Mouse (Mus musculus): ENCODE measurements around the gene Mrtfb.
"Not testable (repeated sequence)": the region's sequence is repeated elsewhere in the genome, so short reads cannot be mapped to it uniquely, and the experiment has no call there.

Gene Mrtfb

GRCm38 (mm10) chr16:13276709-13277399 lies 20.6 kb downstream of the Mrtfb start:
- no peak for DNase-seq (ENCODE audit: low spot score)

GRCm38 (mm10) chr16:13286425-13286824 lies 30.1 kb downstream of the Mrtfb start:
- DNase-seq (ENCODE audit: low spot score): not testable (repeated sequence)

- no peak for DNase-seq (ENCODE audit: low spot score)
These were observed 41.6 kb downstream of the Mrtfb start for GRCm38 (mm10) chr16:13297860-13298259.

- no peak for DNase-seq (ENCODE audit: low spot score)
These were observed 42.7 kb downstream of the Mrtfb start for GRCm38 (mm10) chr16:13298991-13299390.

- DNase-seq (ENCODE audit: low spot score): peak; percentile 3
These were observed 49.9 kb downstream of the Mrtfb start for GRCm38 (mm10) chr16:13306065-13306695.

GRCm38 (mm10) chr16:13310096-13310683 lies 53.9 kb downstream of the Mrtfb start:
- DNase-seq (ENCODE audit: low spot score): no peak

GRCm38 (mm10) chr16:13311374-13311773 lies 55.1 kb downstream of the Mrtfb start:
- DNase-seq (ENCODE audit: low spot score): no peak

GRCm38 (mm10) chr16:13313096-13313719 lies 56.9 kb downstream of the Mrtfb start:
- DNase-seq (ENCODE audit: low spot score): no peak

- no peak for DNase-seq (ENCODE audit: low spot score)
These were observed 67.5 kb downstream of the Mrtfb start for GRCm38 (mm10) chr16:13323751-13324150.

GRCm38 (mm10) chr16:13326622-13327021 lies 70.3 kb downstream of the Mrtfb start:
- DNase-seq (ENCODE audit: low spot score): no peak

- DNase-seq (ENCODE audit: low spot score): no peak
These were observed 72.4 kb downstream of the Mrtfb start for GRCm38 (mm10) chr16:13328646-13329045.

GRCm38 (mm10) chr16:13329640-13330039 lies 73.4 kb downstream of the Mrtfb start:
- no peak for DNase-seq (ENCODE audit: low spot score)

- no peak for DNase-seq (ENCODE audit: low spot score)
These were observed 74.0 kb downstream of the Mrtfb start for GRCm38 (mm10) chr16:13330221-13330659.

GRCm38 (mm10) chr16:13331898-13332297 lies 75.6 kb downstream of the Mrtfb start:
- no peak for DNase-seq (ENCODE audit: low spot score)

- DNase-seq (ENCODE audit: low spot score): no peak
These were observed 76.3 kb downstream of the Mrtfb start for GRCm38 (mm10) chr16:13332536-13332935.

- DNase-seq (ENCODE audit: low spot score): no peak
These were observed 77.6 kb downstream of the Mrtfb start for GRCm38 (mm10) chr16:13333781-13334341.

GRCm38 (mm10) chr16:13336503-13337230 lies 80.4 kb downstream of the Mrtfb start:
- DNase-seq (ENCODE audit: low spot score): no peak

GRCm38 (mm10) chr16:13338094-13338493 lies 81.8 kb downstream of the Mrtfb start:
- DNase-seq (ENCODE audit: low spot score): no peak

- DNase-seq (ENCODE audit: low spot score): no peak
These were observed 83.2 kb downstream of the Mrtfb start for GRCm38 (mm10) chr16:13339433-13339832.

GRCm38 (mm10) chr16:13345822-13346221 lies 89.5 kb downstream of the Mrtfb start:
- DNase-seq (ENCODE audit: low spot score): not testable (repeated sequence)

- no peak for DNase-seq (ENCODE audit: low spot score)
These were observed 94.4 kb downstream of the Mrtfb start for GRCm38 (mm10) chr16:13350729-13351128.

GRCm38 (mm10) chr16:13351268-13351667 lies 95.0 kb downstream of the Mrtfb start:
- DNase-seq (ENCODE audit: low spot score): no peak
